Mouse (Mus musculus) heart, embryonic 15.5 days (tissue): Measurements from ENCODE around the gene Ins1. TPM values are rescaled to one million over a fixed set of nuclear protein-coding genes. Genes with fewer than 3 reads are reported as not detected.

ENCODE experiments used
- ATAC-seq: fragments of 200-750 bp; cut with Nextera tagmentation; replicated peaks from 2 replicates; pipeline ENCODE4 v1.8.0; 2017; ENCODE audit warnings: low read depth, moderate TSS enrichment; ENCODE audit not compliant: insufficient number of reproducible peaks, insufficient read depth, low FRiP score
- H3K27ac ChIP-seq: fragments of 300-500 bp; sonication (generic); 2 replicates; pipeline ENCODE4 v1.5.1; 2015; ENCODE audit warnings: mild to moderate bottlenecking, inconsistent platforms
- H3K27me3 ChIP-seq: fragments of 300-500 bp; sonication (generic); 2 replicates; pipeline ENCODE4 v1.6.1; 2015; ENCODE audit warnings: inconsistent platforms
- H3K36me3 ChIP-seq: fragments of 300-500 bp; sonication (generic); 2 replicates; pipeline ENCODE4 v1.6.1; 2015; ENCODE audit warnings: mild to moderate bottlenecking, inconsistent platforms
- H3K4me1 ChIP-seq: fragments of 300-500 bp; sonication (generic); replicated peaks from 2 replicates; pipeline ENCODE4 v1.6.1; 2015; ENCODE audit warnings: inconsistent platforms
- H3K4me2 ChIP-seq: fragments of 300-500 bp; sonication (generic); 2 replicates; pipeline ENCODE4 v1.6.1; 2015; ENCODE audit warnings: inconsistent platforms, mild to moderate bottlenecking, moderate library complexity
- H3K4me3 ChIP-seq: fragments of 300-500 bp; sonication (generic); 2 replicates; pipeline ENCODE4 v1.5.1; 2015; ENCODE audit warnings: mild to moderate bottlenecking, inconsistent platforms
- H3K9ac ChIP-seq: fragments of 300-500 bp; sonication (generic); 2 replicates; pipeline ENCODE4 v1.6.1; 2015; ENCODE audit warnings: mild to moderate bottlenecking, inconsistent platforms
- H3K9me3 ChIP-seq: fragments of 300-500 bp; sonication (generic); replicated peaks from 2 replicates; pipeline ENCODE4 v1.6.1; 2016; ENCODE audit warnings: inconsistent platforms
- polyA plus RNA-seq: library from polyadenylated mRNA; unstranded; fragments of >200 nt; fragmentation: Nextera tagmentation; extraction: Ambion mirVana; gene quantifications from 2 replicates; pipeline ENCODE4 v1.2.1, GENCODE M21; 2015

Gene Ins1
- polyA plus RNA-seq: not detected in 2 replicates

DNA sequence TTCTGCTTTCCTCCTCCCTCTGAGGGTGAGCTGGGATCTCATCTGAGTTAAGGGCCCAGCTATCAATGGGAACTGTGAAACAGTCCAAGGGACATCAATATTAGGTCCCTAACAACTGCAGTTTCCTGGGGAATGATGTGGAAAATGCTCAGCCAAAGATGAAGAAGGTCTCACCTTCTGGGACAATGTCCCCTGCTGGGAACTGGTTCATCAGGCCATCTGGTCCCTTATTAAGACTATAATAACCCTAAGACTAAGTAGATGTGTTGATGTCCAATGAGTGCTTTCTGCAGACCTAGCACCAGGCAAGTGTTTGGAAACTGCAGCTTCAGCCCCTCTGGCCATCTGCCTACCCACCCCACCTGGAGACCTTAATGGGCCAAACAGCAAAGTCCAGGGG is at the start of gene Ins1:
TSS of gene Ins1 (plus strand) at position 301 of the 400 bp plus-strand sequence.
- no peaks in the 10 kb centered on the region for H3K9me3 ChIP-seq
- no peak within 1 kb of the TSS for H3K27ac ChIP-seq
- H3K4me3 ChIP-seq: no peak within 1 kb of the TSS
- H3K9ac ChIP-seq: no peak within 1 kb of the TSS
- H3K36me3 ChIP-seq: no peaks in the 10 kb centered on the region
- no peak within 1 kb of the TSS for H3K4me2 ChIP-seq
- H3K27me3 ChIP-seq: no peaks in the 10 kb centered on the region
- no peak for ATAC-seq
- H3K4me1 ChIP-seq: no peaks in the 10 kb centered on the region
